Mouse (Mus musculus): ENCODE results near the gene Zfhx2. TPM values are rescaled to one million over a fixed set of nuclear protein-coding genes. Genes with fewer than 3 reads are reported as not detected.
A peak's percentile ranks its signal among the peaks of the same experiment; 100 is the strongest.

The Zfhx2 gene
- polyA plus RNA-seq, 1 experiment from 2014 or later, result 29.4 TPM

- Histone ChIP-seq H3K36me3 (no peaks in the 10 kb centered on the region), H3K27me3 (replicated peaks) (peaks cover 55% of the 10 kb centered on the region), H3K9ac (peak overlapping the region; percentile 77), H3K27ac (peak overlapping the region; percentile 50), H3K4me1 (peaks cover 33% of the 10 kb centered on the region), H3K9me3 (no peaks in the 10 kb centered on the region), H3K4me2 (replicated peaks) (peak overlapping the region; percentile 99), H3K4me3 (peak overlapping the region; percentile 71)
- ATAC-seq (ENCODE audit: low FRiP score, low read depth), result peak; percentile 55
- 1% methylated on average over 78 of the region's 78 CpGs for WGBS
Observed at GRCm38 (mm10) chr14:55114759-55115701, 22.9 kb upstream of the Zfhx2 start.

GRCm38 (mm10) chr14:55113975-55114645, 22.0 kb upstream of the Zfhx2 start:
- WGBS, result 8% methylated on average over 26 of the region's 26 CpGs
- Histone ChIP-seq H3K4me1 (peaks cover 42% of the 10 kb centered on the region), H3K4me2 (replicated peaks) (peak overlapping the region; percentile 99), H3K36me3 (no peaks in the 10 kb centered on the region), H3K9me3 (no peaks in the 10 kb centered on the region), H3K27ac (no peak overlapping the region), H3K9ac (peak overlapping the region; percentile 77), H3K4me3 (peak overlapping the region; percentile 71), H3K27me3 (replicated peaks) (peaks cover 62% of the 10 kb centered on the region)
- ATAC-seq (ENCODE audit: low FRiP score, low read depth), result no peak

DNA sequence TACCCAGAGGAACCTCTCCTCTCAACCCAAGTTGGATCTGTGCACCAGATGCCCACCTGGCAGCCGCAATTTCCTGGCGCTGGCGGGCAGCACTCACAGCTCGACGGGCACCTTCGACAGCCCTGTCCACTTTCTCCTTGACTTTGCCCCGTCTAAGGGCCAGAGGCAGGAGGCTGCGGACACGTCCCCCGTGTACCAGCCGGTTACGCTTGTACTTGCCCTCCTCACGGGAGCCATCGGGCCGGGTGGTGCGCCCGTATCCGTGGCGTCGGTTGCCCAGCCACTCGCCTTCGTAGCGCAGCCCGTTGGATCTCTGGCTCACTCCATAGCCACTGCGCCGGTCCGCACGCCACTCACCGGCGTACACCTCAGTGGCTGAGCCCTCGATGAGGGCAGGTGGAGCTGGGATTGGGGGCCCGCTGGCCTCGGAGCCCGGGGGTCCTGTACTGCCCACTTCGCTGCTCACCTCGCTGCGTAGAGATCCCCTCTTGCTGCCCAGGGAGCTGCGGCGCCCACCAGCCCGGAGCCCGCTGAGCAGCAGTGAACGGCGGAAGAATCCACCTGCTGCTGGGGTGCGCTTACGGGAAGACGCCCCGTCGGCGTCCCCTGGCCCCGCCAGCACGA, 21.3 kb upstream of the Zfhx2 start:
- Histone ChIP-seq H3K27ac (no peak overlapping the region), H3K9me3 (no peaks in the 10 kb centered on the region), H3K36me3 (no peaks in the 10 kb centered on the region), H3K27me3 (replicated peaks) (peaks cover 62% of the 10 kb centered on the region), H3K4me2 (replicated peaks) (peak overlapping the region; percentile 99), H3K4me3 (peak overlapping the region; percentile 71; the same call in 1 of the 2 replicates), H3K9ac (no peak overlapping the region), H3K4me1 (peaks cover 49% of the 10 kb centered on the region)
- no peak for ATAC-seq (ENCODE audit: low FRiP score, low read depth)
- 72% methylated on average over 51 of the region's 51 CpGs for WGBS

GRCm38 (mm10) chr14:55111720-55112119, 19.6 kb upstream of the Zfhx2 start:
- Histone ChIP-seq H3K9ac (no peak overlapping the region), H3K36me3 (no peaks in the 10 kb centered on the region), H3K4me2 (replicated peaks) (no peak overlapping the region), H3K27me3 (replicated peaks) (peaks cover 63% of the 10 kb centered on the region), H3K9me3 (no peaks in the 10 kb centered on the region), H3K4me1 (peaks cover 50% of the 10 kb centered on the region), H3K27ac (no peak overlapping the region), H3K4me3 (no peak overlapping the region)
- ATAC-seq (ENCODE audit: low FRiP score, low read depth), result no peak
- WGBS, result 79% methylated on average over 2 of the region's 2 CpGs

- Histone ChIP-seq H3K4me2 (replicated peaks) (peak overlapping the region; percentile 39; the same call in 1 of the 2 replicates), H3K9me3 (no peaks in the 10 kb centered on the region), H3K9ac (no peak overlapping the region), H3K27me3 (replicated peaks) (peaks cover 50% of the 10 kb centered on the region), H3K27ac (no peak overlapping the region), H3K4me1 (peaks cover 48% of the 10 kb centered on the region), H3K4me3 (no peak overlapping the region), H3K36me3 (no peaks in the 10 kb centered on the region)
- no peak for ATAC-seq (ENCODE audit: low FRiP score, low read depth)
- 31% methylated on average over 9 of the region's 9 CpGs for WGBS
Observed at GRCm38 (mm10) chr14:55110076-55110475, 18.0 kb upstream of the Zfhx2 start.

DNA sequence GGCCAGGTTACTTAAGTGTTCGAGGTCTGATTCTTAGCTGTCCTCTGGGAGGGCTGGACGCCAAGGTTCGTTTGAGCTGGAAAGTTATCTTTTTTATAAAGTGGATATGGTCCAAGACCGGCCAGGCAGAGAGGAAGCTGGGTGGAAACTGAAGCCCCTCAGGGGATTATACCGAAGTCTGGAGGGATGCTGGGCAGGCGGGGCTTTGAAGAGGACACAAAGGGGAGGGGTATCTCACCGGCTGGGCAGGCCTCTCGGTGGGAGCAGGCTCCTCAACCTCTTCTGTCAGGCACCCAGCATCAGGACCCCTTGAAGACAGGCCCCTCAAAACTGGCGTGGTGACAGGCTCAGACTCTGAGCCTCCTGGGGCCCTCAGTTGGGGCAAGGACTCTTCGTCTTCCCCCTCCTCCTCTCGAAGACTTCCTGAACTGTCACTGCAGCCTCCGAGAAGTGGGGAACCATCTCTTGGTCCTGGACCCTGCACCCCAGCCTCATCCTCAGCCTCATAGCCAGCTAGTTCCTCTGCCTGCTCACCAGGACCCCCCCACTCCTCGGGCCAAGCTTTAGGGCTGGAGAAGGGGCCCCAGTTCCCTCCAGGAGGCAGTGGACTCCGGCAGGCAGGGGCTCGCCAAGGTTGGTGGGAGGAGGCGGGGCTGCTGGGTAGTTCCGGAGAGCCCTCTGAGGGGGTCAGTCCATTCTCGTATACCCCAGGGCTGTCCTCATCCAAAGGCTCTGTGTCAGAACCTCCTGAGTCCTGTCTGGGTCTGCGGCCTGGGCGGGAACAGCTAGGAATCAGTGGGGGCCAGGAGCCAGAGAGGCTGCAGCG, 17.1 kb upstream of the Zfhx2 start:
- no peaks in the 10 kb centered on the region for H3K36me3 ChIP-seq
- no peaks in the 10 kb centered on the region for H3K9me3 ChIP-seq
- no peak for ATAC-seq (ENCODE audit: low FRiP score, low read depth)
- H3K4me1 ChIP-seq, result peaks cover 42% of the 10 kb centered on the region
- H3K27ac ChIP-seq, result no peak overlapping the region; the same call in 1 of the 2 replicates
- 0 out of 2 replicates have a peak overlapping the region, but pooled peaks have one; percentile 0 for H3K9ac ChIP-seq
- 19% methylated on average over 21 of the region's 21 CpGs for WGBS
- H3K4me2 ChIP-seq (replicated peaks), result peak overlapping the region; percentile 39
- H3K4me3 ChIP-seq, result no peak overlapping the region; the same call in 1 of the 2 replicates
- peaks cover 43% of the 10 kb centered on the region for H3K27me3 ChIP-seq (replicated peaks)

DNA sequence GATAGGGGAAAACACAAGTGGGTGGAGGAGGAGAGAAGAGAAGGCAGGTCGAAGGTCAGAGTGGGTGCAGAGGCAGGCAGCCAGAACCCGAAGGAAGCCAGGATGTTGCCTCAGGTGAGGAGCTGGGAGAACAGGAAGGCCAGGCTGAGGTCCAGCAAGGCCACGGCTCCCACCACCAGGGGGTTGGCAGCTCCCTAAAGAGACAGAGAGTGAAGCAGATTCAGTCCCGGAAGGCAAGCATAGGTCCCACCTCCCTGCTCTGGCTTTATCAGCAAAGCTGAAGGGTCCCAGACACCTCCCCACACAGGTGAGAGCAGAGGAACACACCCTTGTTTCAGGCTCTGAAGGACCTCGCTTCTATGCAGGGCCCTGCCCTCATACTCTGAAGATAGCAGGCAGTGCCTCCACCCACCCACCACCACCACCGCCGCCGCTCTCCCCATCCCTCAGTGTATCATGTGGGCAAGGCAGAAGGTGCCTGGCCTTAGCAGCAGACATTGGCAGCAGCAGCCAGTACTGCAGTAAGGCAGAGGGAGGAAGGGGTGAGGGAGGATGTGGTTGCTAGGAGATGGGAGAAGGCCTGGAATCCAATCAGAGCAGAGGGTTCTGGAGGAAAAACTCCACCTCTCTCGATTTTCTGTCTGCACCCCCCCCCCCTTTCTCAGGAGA, 16.2 kb upstream of the Zfhx2 start:
- Histone ChIP-seq H3K4me1 (peaks cover 35% of the 10 kb centered on the region), H3K4me2 (replicated peaks) (peak overlapping the region; percentile 39), H3K4me3 (no peak overlapping the region; the same call in 1 of the 2 replicates), H3K27me3 (replicated peaks) (peaks cover 34% of the 10 kb centered on the region), H3K27ac (no peak overlapping the region), H3K36me3 (no peaks in the 10 kb centered on the region), H3K9ac (0 out of 2 replicates have a peak overlapping the region, but pooled peaks have one; percentile 21), H3K9me3 (no peaks in the 10 kb centered on the region)
- WGBS, result 50% methylated on average over 9 of the region's 9 CpGs
- ATAC-seq (ENCODE audit: low FRiP score, low read depth), result peak; percentile 67

DNA sequence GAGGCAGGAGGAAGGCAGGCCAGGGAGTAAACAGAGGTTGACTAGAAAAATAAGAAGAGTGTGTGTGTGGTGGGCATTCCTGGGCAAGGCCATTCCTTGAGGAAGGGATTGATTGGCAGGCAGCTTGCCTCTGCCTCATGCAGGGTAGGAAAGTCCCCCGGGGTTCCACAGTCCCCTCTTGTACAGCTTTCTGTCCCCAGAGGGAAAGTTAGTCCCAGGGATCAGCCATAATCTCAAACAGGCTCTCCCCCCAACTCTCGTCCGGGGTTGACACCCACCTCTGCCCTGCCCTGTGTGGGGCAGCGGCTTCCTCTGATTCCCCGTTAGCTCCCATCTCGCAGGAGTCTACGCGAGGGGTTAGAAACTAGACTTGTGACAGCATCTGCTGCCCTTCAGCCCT, 14.9 kb upstream of the Zfhx2 start:
- Histone ChIP-seq H3K4me3 (no peak overlapping the region), H3K4me2 (replicated peaks) (no peak overlapping the region), H3K4me1 (peaks cover 35% of the 10 kb centered on the region), H3K27ac (no peak overlapping the region), H3K9me3 (no peaks in the 10 kb centered on the region), H3K36me3 (no peaks in the 10 kb centered on the region), H3K9ac (no peak overlapping the region), H3K27me3 (replicated peaks) (peaks cover 24% of the 10 kb centered on the region)
- WGBS, result 77% methylated on average over 8 of the region's 8 CpGs
- no peak for ATAC-seq (ENCODE audit: low FRiP score, low read depth)

GRCm38 (mm10) chr14:55105836-55106809, 14.0 kb upstream of the Zfhx2 start, which contains the start of gene Ap1g2:
Gene Ap1g2 (minus strand): TSS chr14:55106593.
- H3K4me1 ChIP-seq, result peaks cover 35% of the 10 kb centered on the region
- H3K9me3 ChIP-seq, result no peaks in the 10 kb centered on the region
- peak within 1 kb of the TSS; percentile 37; the same call in 1 of the 2 replicates for H3K27ac ChIP-seq
- peak within 1 kb of the TSS; percentile 94 for H3K4me2 ChIP-seq (replicated peaks)
- peak within 1 kb of the TSS; percentile 60 for H3K9ac ChIP-seq
- ATAC-seq (ENCODE audit: low FRiP score, low read depth), result peak; percentile 57
- no peaks in the 10 kb centered on the region for H3K36me3 ChIP-seq
- under 1% methylated on average over 39 of the region's 39 CpGs for WGBS
- H3K4me3 ChIP-seq, result peak within 1 kb of the TSS; percentile 42
- peaks cover 18% of the 10 kb centered on the region for H3K27me3 ChIP-seq (replicated peaks)

DNA sequence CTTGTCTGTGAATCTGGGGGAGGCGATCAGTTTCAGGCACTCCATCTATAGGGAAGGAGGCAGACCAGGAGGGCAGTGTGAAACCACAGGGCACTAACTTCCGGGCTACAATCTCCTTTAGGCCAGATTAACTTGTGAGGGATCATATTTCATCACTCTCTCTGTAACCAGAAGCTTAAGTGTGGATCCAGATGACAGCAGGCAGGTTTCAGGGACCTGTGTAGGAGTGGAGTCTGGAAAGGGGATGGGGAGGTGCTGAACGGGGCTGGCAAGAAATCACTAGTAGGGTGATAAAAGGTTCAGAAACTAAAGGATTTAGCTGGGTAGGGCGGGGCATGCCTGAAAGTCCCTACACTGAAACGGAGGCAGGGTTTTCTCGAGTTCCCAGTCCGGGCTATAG, 13.3 kb upstream of the Zfhx2 start:
- H3K4me1 ChIP-seq, result peaks cover 35% of the 10 kb centered on the region
- H3K9me3 ChIP-seq, result no peaks in the 10 kb centered on the region
- peaks cover 13% of the 10 kb centered on the region; the same call in 1 of the 2 replicates for H3K27me3 ChIP-seq (replicated peaks)
- peak overlapping the region; percentile 60 for H3K9ac ChIP-seq
- WGBS, result 8% methylated on average over 7 of the region's 7 CpGs
- no peak for ATAC-seq (ENCODE audit: low FRiP score, low read depth)
- no peaks in the 10 kb centered on the region for H3K36me3 ChIP-seq
- H3K4me3 ChIP-seq, result no peak overlapping the region
- peak overlapping the region; percentile 94 for H3K4me2 ChIP-seq (replicated peaks)
- no peak overlapping the region for H3K27ac ChIP-seq

Data from neural tube, embryonic 12.5 days (tissue).